Mouse (Mus musculus): ENCODE measurements around the gene Tnni3k. TPM values are rescaled to one million over a fixed set of nuclear protein-coding genes. Genes with fewer than 3 reads are reported as not detected.

Tnni3k gene
- polyA plus RNA-seq, 1 experiment from 2014 or later = 1.0 TPM

DNA sequence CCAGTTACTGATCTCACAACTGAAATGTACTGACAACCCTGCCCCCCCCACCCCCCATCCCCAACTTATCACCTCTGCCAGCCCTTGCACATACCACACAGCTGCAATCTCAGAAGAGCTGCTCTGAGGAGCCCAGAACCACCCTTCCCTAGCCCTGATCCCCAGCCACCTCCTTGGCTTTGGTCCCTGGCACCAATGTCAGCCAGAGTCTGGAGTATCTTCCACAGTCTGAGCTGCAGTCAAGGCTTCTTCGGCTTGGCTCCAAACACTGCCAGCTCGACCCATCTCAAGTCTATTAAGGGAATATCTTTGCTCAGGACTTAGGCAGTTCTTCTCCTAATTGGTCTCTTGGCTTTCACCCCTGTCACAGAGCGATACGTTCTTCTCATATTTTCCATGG lies 261.6 kb downstream of the Tnni3k start:
- Histone ChIP-seq H3K27ac (no peak overlapping the region), H3K27me3 (no peaks in the 10 kb centered on the region), H3K9me3 (no peaks in the 10 kb centered on the region), H3K4me2 (no peak overlapping the region), H3K4me3 (no peak overlapping the region), H3K4me1 (no peaks in the 10 kb centered on the region), H3K36me3 (no peaks in the 10 kb centered on the region), H3K9ac (no peak overlapping the region)
- 86% methylated on average over 4 of the region's 4 CpGs for WGBS
- no peak for ATAC-seq (ENCODE audit: borderline replicate concordance, extremely low read depth, low FRiP score, low TSS enrichment)

DNA sequence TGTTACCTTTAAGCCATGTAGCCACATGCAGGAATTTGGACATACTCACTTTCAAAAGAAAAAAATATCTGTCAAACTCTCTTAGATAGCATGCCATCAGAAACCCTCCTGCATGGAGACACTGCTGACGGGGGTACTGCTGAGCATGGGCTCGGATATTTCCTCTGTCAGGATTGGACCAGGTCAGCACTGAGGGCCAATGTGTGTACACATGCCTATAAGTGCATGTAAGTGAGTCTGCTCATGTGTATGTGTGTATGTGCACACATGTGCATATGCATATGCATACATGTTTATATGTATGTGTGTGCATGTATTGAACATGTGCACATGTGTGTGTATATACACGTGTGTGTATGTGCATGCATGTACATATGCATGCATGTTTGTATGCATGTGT lies 267.6 kb downstream of the Tnni3k start:
- no peaks in the 10 kb centered on the region for H3K9me3 ChIP-seq
- WGBS = 66% methylated on average over 3 of the region's 3 CpGs
- H3K27me3 ChIP-seq = no peaks in the 10 kb centered on the region
- H3K36me3 ChIP-seq = no peaks in the 10 kb centered on the region
- no peak for ATAC-seq (ENCODE audit: borderline replicate concordance, extremely low read depth, low FRiP score, low TSS enrichment)
- no peak overlapping the region for H3K27ac ChIP-seq
- no peak overlapping the region for H3K9ac ChIP-seq
- H3K4me3 ChIP-seq = no peak overlapping the region
- H3K4me2 ChIP-seq = no peak overlapping the region
- H3K4me1 ChIP-seq = no peaks in the 10 kb centered on the region

DNA sequence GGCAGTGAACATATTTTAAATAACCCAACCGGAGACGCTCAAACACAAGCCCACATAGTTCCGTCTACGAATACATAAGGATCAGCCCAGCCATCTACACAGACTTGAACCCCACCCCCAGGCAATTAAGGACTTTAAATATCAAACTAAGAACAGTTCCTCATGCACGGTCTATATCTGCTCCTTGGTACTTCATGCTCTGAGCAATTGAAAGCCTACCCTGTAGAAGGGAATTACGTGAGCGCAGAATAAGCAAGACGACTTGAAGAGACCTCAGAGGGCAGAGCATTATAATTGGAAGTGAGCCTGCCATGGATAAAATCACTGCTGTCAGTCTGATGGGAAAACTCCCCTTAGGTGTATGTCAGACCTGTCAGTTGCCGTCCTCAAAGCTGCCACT lies 268.9 kb downstream of the Tnni3k start:
- Histone ChIP-seq H3K27ac (no peak overlapping the region), H3K27me3 (no peaks in the 10 kb centered on the region), H3K9me3 (no peaks in the 10 kb centered on the region), H3K4me1 (no peaks in the 10 kb centered on the region), H3K9ac (no peak overlapping the region), H3K4me3 (no peak overlapping the region), H3K36me3 (no peaks in the 10 kb centered on the region), H3K4me2 (no peak overlapping the region)
- no peak for ATAC-seq (ENCODE audit: borderline replicate concordance, extremely low read depth, low FRiP score, low TSS enrichment)
- 81% methylated on average over 9 of the region's 9 CpGs for WGBS

DNA sequence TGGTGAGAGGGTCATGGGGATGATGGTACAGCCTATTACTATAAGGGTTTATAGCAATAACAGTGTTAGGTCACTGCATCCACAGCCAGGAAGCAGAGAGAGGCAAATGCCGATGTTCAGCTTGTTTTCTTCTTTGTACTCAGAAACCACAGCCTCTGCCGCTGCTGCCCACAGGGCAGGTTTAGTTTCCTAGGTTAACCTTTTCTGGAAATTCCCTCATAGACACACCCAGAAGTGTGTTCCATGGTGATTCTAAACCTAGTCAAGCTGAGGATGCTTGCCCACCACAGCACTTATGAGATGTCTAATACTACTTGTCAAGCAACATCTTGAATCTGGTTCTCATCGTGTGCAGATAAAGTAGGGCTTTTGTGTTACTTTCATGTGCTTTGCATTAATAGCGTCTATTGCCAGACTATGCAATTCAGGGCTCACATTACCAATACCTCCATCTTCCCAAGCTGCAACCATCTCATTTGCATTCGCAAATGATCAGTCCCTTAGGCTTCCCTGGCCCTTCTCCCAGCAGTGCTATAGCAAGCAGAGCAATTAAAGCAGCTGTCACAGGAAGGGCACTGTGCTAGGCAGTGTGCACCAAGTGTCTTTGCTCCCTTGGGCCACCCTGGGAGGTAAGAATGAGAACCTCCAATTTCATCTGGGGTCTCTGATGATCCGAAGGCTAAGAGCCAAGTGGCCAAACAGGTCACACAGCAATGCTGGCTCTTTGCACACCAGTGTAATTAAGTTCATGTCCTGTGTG lies 276.2 kb downstream of the Tnni3k start:
- Histone ChIP-seq H3K4me1 (no peaks in the 10 kb centered on the region), H3K9ac (no peak overlapping the region), H3K27me3 (no peaks in the 10 kb centered on the region), H3K4me2 (no peak overlapping the region), H3K9me3 (no peaks in the 10 kb centered on the region), H3K4me3 (no peak overlapping the region), H3K27ac (no peak overlapping the region), H3K36me3 (no peaks in the 10 kb centered on the region)
- ATAC-seq (ENCODE audit: borderline replicate concordance, extremely low read depth, low FRiP score, low TSS enrichment) = no peak
- 73% methylated on average over 6 of the region's 6 CpGs for WGBS

DNA sequence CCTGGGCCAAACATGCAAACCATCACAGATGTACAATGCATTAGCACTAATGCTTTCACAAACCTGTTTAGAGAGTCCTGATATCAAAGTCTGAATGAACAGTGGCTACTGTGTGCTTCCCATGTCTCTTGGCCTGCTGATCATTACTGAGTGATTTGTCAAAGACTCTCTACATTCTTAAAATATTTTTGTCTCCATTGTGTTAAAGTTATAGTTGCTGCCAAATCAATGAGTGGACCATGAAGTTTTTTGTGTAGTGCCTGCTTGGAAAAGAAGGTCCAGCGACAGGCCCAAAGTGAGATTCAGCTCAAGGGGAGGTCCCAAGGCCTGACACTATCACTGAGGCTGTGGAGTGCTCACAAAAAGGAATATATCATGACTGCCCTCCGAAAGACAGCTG lies 283.6 kb downstream of the Tnni3k start:
- no peak overlapping the region for H3K4me2 ChIP-seq
- H3K9me3 ChIP-seq = no peaks in the 10 kb centered on the region
- H3K36me3 ChIP-seq = no peaks in the 10 kb centered on the region
- no peak overlapping the region for H3K9ac ChIP-seq
- H3K4me3 ChIP-seq = no peak overlapping the region
- H3K27me3 ChIP-seq = no peaks in the 10 kb centered on the region
- no peak for ATAC-seq (ENCODE audit: borderline replicate concordance, extremely low read depth, low FRiP score, low TSS enrichment)
- no peak overlapping the region for H3K27ac ChIP-seq
- 67% methylated on average over 2 of the region's 2 CpGs for WGBS
- no peaks in the 10 kb centered on the region for H3K4me1 ChIP-seq

DNA sequence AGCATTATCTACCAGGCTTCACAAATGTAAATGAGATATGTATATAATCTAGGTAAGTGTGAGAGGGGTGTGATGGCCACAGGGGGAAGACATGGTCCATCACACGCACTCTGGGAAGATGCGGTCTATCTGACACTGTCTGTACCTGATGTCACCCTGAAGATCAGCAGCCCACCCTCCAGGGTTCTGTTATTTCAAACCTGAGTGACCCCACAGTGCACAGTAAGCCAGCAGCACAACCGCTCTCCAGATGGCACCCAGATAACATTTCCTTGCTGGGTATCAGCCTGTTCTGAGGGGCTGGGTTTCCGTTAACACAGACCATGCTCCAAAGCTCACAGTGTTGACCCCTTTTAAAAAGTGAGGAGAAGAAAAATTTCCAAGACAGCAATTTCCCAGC lies 288.9 kb downstream of the Tnni3k start:
- WGBS = 79% methylated on average over 4 of the region's 4 CpGs
- no peaks in the 10 kb centered on the region for H3K9me3 ChIP-seq
- H3K27ac ChIP-seq = no peak overlapping the region
- no peak overlapping the region for H3K4me3 ChIP-seq
- no peak overlapping the region for H3K4me2 ChIP-seq
- H3K9ac ChIP-seq = no peak overlapping the region
- no peaks in the 10 kb centered on the region for H3K4me1 ChIP-seq
- ATAC-seq (ENCODE audit: borderline replicate concordance, extremely low read depth, low FRiP score, low TSS enrichment) = no peak
- no peaks in the 10 kb centered on the region for H3K36me3 ChIP-seq
- no peaks in the 10 kb centered on the region for H3K27me3 ChIP-seq

DNA sequence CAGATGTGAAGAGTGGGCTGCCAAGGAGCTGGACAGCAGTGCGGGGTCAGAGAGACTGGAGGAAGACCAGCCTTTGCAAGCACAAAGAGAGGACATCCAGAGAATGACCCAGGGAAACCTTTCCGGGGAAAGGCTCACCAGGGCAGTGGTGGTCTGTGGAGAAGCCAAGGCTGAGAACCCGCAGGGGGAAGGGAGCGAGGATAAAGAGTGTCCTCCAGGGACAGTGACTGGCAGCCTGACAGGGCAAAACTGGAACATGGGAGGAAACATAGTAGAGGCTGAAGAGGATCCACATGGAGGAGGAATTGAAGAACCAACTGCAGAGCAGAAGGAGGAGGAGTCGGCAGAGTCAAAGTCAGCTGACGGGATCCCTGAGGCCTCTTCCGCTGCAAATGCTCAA lies 291.1 kb downstream of the Tnni3k start:
- H3K4me2 ChIP-seq = no peak overlapping the region
- H3K4me3 ChIP-seq = no peak overlapping the region
- H3K4me1 ChIP-seq = no peaks in the 10 kb centered on the region
- H3K27ac ChIP-seq = no peak overlapping the region
- ATAC-seq (ENCODE audit: borderline replicate concordance, extremely low read depth, low FRiP score, low TSS enrichment) = no peak
- no peaks in the 10 kb centered on the region for H3K27me3 ChIP-seq
- H3K9ac ChIP-seq = no peak overlapping the region
- H3K9me3 ChIP-seq = no peaks in the 10 kb centered on the region
- WGBS = 83% methylated on average over 7 of the region's 7 CpGs
- no peaks in the 10 kb centered on the region for H3K36me3 ChIP-seq

DNA sequence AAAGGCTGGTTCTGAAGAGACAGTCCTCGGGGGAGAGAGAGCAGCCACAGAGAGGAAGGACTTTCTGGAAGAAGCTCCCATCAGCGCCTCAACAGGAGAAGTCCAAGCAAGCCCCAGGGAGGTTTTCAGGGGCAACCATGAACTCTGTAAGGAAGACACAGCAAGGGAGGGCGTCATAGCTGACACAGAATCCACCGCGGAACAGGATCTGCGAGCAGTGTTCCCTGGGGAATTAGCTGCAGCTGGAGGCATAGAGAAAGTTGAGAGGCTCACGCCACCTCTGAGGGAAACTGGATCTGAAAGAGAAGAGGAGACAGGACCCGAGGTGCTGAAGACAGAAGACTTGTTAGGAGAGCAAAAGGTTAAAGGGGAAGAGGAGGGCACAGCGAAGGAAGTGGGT lies 291.8 kb downstream of the Tnni3k start:
- no peak for ATAC-seq (ENCODE audit: borderline replicate concordance, extremely low read depth, low FRiP score, low TSS enrichment)
- H3K4me3 ChIP-seq = no peak overlapping the region
- H3K27ac ChIP-seq = no peak overlapping the region
- no peak overlapping the region for H3K4me2 ChIP-seq
- 38% methylated on average over 9 of the region's 9 CpGs for WGBS
- no peaks in the 10 kb centered on the region for H3K4me1 ChIP-seq
- no peaks in the 10 kb centered on the region for H3K9me3 ChIP-seq
- no peaks in the 10 kb centered on the region for H3K36me3 ChIP-seq
- no peak overlapping the region for H3K9ac ChIP-seq
- H3K27me3 ChIP-seq = no peaks in the 10 kb centered on the region

DNA sequence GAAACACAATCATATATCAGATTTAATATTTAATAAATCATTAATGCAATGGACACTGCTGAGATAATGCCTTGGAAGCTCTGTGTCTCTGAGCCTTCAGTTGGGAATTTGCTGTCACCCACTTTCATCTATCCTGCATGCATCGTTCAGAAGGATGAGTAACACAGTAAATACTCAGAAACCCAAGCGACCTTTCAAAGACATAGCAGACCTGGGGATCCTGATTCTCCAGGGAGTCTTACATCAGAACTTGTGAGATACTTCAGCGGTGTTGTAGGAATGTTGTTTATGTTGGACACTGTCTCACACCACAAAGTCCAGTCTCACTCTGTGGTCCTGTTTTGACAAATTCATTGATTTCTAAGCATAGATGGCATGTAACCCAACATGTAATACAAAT lies 294.1 kb downstream of the Tnni3k start:
- Histone ChIP-seq H3K4me2 (no peak overlapping the region), H3K27me3 (no peaks in the 10 kb centered on the region), H3K4me1 (no peaks in the 10 kb centered on the region), H3K36me3 (no peaks in the 10 kb centered on the region), H3K4me3 (no peak overlapping the region), H3K9me3 (no peaks in the 10 kb centered on the region), H3K9ac (no peak overlapping the region), H3K27ac (no peak overlapping the region)
- no peak for ATAC-seq (ENCODE audit: borderline replicate concordance, extremely low read depth, low FRiP score, low TSS enrichment)
- 65% methylated on average over 3 of the region's 3 CpGs for WGBS

DNA sequence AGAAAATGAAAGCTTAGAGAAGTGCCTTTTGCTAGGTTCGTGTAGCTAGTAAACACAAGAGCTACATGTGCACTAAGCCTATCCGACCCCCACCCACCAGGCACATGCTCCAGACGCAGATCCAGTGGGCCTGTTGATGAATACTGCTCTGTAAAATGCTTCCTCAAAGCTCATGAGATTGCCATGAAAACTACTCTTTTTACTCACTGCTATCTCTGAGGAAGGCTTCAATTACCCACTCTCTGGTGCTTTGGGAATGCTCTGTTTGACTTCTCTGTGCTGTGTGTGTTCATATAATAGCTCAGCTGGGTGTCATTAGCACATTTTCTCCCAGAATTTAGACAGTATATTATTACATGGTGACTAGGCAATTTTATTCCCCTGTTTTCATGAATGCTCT lies 297.1 kb downstream of the Tnni3k start:
- H3K4me2 ChIP-seq = no peak overlapping the region
- no peak for ATAC-seq (ENCODE audit: borderline replicate concordance, extremely low read depth, low FRiP score, low TSS enrichment)
- no peaks in the 10 kb centered on the region for H3K36me3 ChIP-seq
- H3K9ac ChIP-seq = no peak overlapping the region
- no peak overlapping the region for H3K4me3 ChIP-seq
- H3K27ac ChIP-seq = no peak overlapping the region
- 76% methylated on average over 3 of the region's 3 CpGs for whole genome bisulfite sequencing
- no peaks in the 10 kb centered on the region for H3K9me3 ChIP-seq
- no peaks in the 10 kb centered on the region for H3K4me1 ChIP-seq
- H3K27me3 ChIP-seq = no peaks in the 10 kb centered on the region

DNA sequence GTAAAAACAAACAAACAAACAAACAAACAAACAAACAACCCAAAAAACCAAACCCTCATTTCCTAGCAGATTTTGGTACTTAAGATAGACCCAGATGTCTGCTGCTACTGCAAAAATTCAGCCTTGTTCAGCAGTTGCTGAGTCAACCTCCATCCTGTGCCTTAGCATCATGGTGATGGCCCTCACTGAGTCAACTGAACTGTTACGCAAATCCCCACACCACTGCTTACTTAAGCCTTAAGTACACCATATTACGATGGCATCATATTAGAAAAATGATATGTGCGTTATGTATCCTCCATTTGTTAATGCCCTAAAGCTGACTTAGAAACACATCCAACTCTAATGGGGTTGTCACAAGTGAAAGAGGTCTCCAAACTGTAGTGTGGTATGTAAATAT lies 300.0 kb downstream of the Tnni3k start:
- no peaks in the 10 kb centered on the region for H3K36me3 ChIP-seq
- 82% methylated on average over 3 of the region's 3 CpGs for WGBS
- H3K4me1 ChIP-seq = no peaks in the 10 kb centered on the region
- no peak overlapping the region for H3K4me2 ChIP-seq
- H3K9ac ChIP-seq = no peak overlapping the region
- no peaks in the 10 kb centered on the region for H3K27me3 ChIP-seq
- no peak for ATAC-seq (ENCODE audit: borderline replicate concordance, extremely low read depth, low FRiP score, low TSS enrichment)
- no peak overlapping the region for H3K4me3 ChIP-seq
- no peak overlapping the region for H3K27ac ChIP-seq
- no peaks in the 10 kb centered on the region for H3K9me3 ChIP-seq

DNA sequence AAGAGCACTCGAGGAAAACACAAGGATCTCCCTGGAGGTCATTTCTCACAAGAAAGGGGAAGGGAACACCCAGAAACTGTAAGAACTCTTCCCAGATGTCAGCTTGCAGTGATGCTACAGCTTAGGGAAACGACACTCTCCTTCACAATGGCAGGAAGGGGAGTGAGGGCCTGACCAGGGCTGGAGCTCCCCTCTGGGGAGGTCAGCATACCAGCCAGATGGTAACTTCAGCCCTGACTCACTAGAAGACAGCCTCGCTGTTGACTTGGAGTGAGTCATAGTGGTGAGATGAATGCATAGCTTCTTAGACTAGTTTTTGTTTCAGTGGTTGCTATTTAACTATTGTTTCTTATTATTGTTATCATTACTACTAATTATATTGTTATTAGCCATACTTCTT lies 300.7 kb downstream of the Tnni3k start:
- 29% methylated on average over 3 of the region's 3 CpGs for WGBS
- no peak overlapping the region for H3K9ac ChIP-seq

DNA sequence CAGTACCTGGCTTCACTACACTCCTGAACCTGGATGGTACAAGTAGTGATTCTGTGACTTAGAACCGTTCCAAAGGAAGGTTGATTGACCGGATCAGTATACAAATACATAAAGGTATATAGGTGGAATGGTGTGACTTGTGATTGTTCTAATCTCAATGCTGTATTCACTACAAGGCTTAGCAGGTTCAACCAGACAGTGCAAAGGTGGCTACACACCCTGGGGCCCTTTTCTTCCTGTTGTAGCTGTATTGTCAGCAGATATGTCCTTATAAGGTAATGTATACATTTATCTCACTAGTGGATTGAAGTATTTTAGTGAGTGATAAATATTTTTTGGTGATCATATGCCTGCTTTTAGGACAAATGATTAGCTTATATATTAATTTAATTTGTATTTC lies 310.9 kb downstream of the Tnni3k start:
- Histone ChIP-seq H3K27ac (no peak overlapping the region), H3K4me1 (no peaks in the 10 kb centered on the region), H3K27me3 (no peaks in the 10 kb centered on the region), H3K4me3 (no peak overlapping the region), H3K9me3 (no peaks in the 10 kb centered on the region), H3K36me3 (no peaks in the 10 kb centered on the region), H3K9ac (no peak overlapping the region), H3K4me2 (no peak overlapping the region)
- ATAC-seq (ENCODE audit: borderline replicate concordance, extremely low read depth, low FRiP score, low TSS enrichment) = no peak
- 92% methylated on average over 2 of the region's 2 CpGs for WGBS

More for the DNA sequence above, 300.7 kb downstream of the Tnni3k start:
- Histone ChIP-seq H3K4me1 (no peaks in the 10 kb centered on the region), H3K36me3 (no peaks in the 10 kb centered on the region), H3K4me3 (no peak overlapping the region), H3K27me3 (no peaks in the 10 kb centered on the region), H3K9me3 (no peaks in the 10 kb centered on the region), H3K4me2 (no peak overlapping the region), H3K27ac (no peak overlapping the region)
- no peak for ATAC-seq (ENCODE audit: borderline replicate concordance, extremely low read depth, low FRiP score, low TSS enrichment)
